Mouse (Mus musculus) yolk sac, embryonic 10.5 days (tissue): ENCODE data around the gene Ffar3.
"Not testable (repeated sequence)": the region's sequence is repeated elsewhere in the genome, so short reads cannot be mapped to it uniquely, and the experiment has no call there.

Experiments used
- DNase-seq: peaks from one replicate; pipeline ENCODE4 v3.0.0-alpha.2; 2017; ENCODE audit warnings: low spot score

The Ffar3 gene

DNA sequence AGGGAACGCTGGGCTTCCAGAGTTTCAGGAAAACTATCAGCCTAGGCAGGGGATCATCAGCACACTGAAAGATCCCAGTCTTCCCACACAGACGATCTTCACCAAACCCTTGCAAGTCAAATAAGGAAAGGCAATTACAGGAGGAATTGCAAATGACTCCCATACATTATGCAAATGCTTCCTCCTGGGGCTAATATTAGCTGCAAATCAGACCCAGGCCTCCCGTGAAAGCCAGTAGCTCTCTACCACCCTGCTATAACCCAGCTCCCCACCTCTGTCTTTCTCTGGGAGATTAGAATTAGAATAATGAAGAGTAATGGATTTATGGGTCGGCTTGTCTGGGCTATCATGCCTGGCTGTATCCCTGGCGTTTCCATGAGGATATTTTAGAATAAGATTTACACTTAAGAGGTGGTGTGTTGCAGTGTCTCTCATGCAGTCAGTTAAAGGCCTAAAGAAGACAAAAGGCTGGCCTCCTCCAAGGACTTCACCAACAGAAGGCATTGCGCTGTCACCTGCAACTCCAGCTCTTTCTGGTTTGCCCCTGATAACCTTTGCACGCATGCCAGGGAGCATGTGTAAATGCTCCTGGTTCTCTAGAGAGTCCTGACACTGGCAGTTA is 11.2 kb downstream of the Ffar3 start:
- DNase-seq = no peak

DNA sequence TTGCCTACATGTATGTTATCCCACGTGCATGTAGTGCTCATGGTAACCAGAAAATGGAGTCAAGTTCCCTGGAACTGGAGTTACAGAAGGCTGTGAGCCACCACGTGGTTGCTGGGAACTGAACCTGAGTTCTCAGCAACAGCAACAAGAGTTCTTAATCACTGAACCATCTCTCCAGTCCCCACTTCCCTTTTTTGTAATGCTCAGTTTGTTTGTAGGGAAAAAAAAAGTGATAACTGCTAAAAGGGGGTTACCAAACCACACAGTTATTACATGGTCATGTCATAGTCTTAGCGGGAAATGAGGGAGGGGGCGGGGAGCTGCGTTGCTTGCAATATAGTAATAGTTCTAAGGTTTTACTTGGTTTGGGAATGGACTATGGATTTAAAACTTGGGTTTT is 13.9 kb downstream of the Ffar3 start:
- DNase-seq = no peak

DNA sequence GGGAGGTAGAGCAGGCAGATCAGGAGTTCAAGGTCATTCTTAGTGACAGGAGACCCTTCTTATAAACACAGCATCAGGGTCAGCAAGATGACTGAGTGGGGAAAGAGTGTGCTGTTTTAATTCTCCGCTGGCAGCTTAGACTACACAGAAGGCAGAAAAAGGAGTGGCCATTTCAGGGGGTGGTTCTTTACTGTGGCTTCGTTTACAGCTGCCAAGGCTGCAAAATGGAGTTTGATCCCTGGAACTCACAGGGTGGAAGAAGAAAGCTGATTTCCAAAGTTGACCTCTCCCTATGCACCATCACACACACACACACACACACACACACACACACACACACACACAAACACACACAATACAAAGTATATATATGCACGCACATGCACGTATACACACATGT is 14.6 kb downstream of the Ffar3 start:
- no peak for DNase-seq

- DNase-seq = no peak
These were observed 15.7 kb downstream of the Ffar3 start for GRCm38 (mm10) chr7:30840306-30840705.

- no peak for DNase-seq
These were observed 18.7 kb downstream of the Ffar3 start for GRCm38 (mm10) chr7:30837277-30837676.

GRCm38 (mm10) chr7:30832684-30833083 is 23.3 kb downstream of the Ffar3 start:
- DNase-seq = not testable (repeated sequence)

DNA sequence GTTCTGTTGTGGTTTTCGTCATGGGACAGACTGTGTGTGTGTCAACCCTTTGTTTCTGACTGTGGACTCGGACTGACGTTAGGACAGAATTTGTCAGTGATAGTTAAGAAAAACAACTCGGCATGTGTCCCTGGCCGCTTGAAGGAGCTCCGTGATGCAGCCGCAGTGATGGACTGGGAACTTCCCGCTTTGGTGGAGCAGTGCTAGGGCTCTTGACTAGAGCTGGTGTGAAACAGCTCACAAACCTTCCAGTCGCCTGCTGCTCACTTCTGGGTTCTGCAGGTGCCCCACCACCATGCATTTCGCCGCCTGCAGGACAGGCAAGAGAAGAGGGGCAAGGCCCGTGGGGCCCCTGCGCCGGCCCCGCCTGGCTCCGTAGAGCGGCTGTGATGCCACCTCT is 23.7 kb downstream of the Ffar3 start:
- no peak for DNase-seq

- DNase-seq = no peak
These were observed 26.6 kb downstream of the Ffar3 start for GRCm38 (mm10) chr7:30829428-30829827.

DNA sequence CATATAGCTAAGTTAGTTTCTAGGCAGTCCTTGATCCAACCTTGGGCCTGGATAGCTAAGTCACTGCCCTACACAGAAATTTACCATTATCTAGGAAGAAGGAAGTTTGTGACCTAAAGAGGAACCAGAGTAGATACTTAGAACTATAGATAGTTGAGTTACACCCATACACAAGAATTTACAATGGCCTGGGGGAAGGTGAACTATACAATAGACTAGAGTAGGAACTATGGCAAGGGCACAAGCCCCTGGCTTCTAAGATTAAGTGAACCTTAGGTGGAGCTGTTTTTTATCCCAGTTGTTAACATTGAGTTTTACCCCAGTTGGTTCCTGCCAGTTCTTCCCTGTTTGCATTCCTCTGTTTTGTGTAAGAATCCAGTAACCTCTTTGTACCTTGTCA is 27.1 kb downstream of the Ffar3 start:
- not testable (repeated sequence) for DNase-seq

- no peak for DNase-seq
These were observed 29.3 kb downstream of the Ffar3 start for GRCm38 (mm10) chr7:30826660-30827059.

DNA sequence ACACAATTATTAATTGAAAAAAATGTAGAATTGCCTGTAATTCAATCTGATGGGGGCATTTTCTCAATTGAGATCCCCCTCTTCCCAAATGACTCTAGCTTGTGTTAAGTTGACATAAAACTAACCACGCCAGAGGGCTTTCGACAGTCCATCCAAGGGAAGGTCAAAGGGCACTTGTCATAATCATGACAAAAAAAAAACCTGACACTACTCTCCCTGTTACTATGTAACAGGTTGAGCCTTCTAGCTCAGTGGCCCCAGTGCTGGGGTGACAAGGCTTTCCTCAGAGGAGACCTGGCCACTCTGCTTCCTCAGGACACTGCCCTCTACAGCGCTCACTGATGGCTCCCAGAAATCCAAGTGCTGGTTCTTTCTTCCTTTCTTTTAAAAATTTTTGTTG is 31.7 kb downstream of the Ffar3 start:
- peak; percentile 56 for DNase-seq

DNA sequence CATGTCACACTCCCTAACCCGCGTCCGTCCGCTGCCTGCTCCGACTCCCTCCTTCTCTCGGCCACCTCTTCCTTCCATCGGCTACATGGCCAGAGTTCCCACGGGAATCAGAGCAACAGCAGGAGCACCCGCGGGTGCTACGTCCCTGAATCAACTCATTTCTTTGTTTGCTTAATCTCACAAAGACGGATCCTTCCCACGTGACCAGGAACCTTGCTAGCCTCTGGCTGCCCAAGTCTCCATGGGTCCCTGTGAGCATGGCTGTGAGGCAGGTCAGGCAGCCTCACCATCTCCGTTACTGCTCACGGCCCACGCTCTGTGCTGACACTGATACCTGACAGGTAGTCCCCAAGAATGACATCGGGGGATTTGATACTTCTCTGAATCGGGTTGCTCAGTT is 32.3 kb downstream of the Ffar3 start, which contains the start of gene Ffar2:
TSS of gene Ffar2 (minus strand) at position 101 of the 400 bp plus-strand sequence.
- no peak for DNase-seq

GRCm38 (mm10) chr7:30821532-30821931 is 34.4 kb downstream of the Ffar3 start:
- no peak for DNase-seq

DNA sequence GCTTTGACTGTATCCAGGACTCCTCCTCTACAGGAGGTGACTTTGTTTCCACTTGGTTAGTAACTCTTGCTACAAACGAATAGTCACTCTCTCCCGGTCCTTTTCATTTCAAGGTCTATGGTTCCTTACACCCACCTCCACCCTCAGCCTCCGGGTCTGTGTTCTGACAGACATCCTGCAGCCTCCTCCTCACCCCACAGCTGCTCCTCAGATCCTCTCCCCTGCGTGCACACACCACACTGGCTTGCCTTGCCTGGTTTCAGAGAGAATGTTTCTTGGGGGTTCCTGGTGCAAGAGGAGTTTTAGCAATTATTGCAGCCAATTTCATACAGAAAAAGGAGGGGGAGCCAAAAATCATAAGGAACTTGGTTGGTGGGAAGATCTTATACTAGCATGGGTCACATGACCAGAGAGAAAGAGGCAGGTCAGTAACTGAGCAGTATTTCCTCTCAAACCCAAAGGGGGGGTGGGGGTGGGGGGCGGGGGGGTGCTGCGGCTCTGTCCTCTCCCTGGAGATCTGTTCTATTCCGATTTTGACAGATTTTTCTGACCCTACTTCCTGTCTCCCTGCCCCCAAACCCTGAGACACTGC is 35.0 kb downstream of the Ffar3 start:
- no peak for DNase-seq

DNA sequence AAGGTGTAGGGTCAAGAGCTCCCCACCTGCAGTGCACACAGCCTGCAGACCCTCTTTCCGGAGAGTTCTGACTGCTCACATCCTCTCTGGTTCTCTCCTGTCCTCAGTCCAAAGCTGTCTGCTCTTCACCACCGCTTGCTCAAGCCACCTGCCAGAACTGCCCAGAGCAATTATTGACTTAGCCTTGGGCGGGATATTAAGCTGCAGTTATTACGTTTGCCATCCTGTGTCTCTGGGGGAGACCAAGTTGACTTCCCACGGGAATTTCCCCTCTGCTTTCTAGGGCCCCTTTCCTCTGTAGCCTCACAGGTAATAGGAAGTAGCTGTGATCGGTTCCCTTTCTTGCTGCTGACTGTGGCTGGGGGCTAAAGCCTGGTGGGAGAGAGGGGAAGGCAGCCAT is 35.8 kb downstream of the Ffar3 start:
- no peak for DNase-seq

GRCm38 (mm10) chr7:30812291-30812807 is 43.6 kb downstream of the Ffar3 start:
- DNase-seq = peak; percentile 64

GRCm38 (mm10) chr7:30811757-30812290 is 44.2 kb downstream of the Ffar3 start:
- no peak for DNase-seq

DNA sequence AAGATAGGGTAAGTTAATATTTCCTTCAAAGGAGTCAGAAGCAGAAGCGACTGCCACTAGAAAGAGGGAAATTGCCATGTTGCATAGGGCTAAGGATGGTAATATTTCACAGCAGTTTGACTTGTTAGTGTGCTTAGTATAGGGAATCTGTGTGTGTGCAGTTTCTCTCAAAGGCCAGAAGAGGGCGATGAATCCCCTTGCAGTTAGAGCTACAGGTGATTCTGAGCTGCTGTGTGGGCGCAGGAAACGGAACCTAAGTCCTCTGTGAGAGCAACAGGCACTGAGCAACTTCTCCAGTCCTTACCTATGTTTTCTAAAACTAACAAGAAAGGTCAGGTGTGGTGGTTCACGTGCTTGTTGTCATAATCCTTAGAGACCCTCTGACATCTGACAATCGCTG is 45.7 kb downstream of the Ffar3 start:
- no peak for DNase-seq

GRCm38 (mm10) chr7:30805924-30806323 is 50.1 kb downstream of the Ffar3 start:
- no peak for DNase-seq
